Mouse (Mus musculus) testis, adult 2 months (tissue): ENCODE results near the gene Gm20388.

Source experiments
- CTCF ChIP-seq: fragments of 200-500 bp; IDR thresholded peaks from 2 replicates; pipeline ENCODE4 v1.5.1; 2012; ENCODE audit warnings: low read depth, mild to moderate bottlenecking, inconsistent platforms, low read length, moderate library complexity; ENCODE audit not compliant: control insufficient read depth, insufficient read depth, insufficient replicate concordance
- POLR2A ChIP-seq: fragments of 200-500 bp; IDR thresholded peaks from 2 replicates; pipeline ENCODE4 v1.6.1; 2012; ENCODE audit warnings: low read depth, mild to moderate bottlenecking, inconsistent platforms, low read length, moderate library complexity; ENCODE audit not compliant: control insufficient read depth

DNA sequence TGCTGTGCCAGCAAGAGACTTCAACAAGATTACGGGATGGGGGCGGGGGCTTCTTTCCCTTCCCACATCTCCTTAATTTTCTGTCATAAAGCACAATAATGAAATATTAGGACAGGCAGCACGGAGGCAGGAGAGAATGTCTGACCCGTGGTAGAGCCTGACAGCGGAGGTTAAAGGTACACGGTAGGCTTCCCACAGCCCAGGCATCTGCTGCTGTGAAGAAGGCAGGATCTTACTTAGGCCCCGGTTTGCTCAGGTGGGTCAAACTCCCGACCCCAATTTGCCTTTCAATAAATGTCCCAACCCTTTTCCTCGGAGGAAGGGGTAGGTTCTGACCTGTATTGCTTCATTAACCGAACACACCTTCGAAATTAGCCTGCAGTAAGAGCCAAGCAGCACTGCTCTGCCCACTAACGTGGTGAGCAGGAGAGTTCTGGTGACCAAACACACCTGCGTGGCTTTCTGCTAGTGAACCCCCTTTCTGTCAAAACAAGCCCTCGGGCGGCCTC, 3894.6 kb downstream of the Gm20388 start:
- TF ChIP-seq CTCF (no peak), POLR2A (no peak)
